Mouse (Mus musculus) embryonic fibroblast, embryonic 13.5 days (primary cell): Measurements from ENCODE around the gene Prkci.

Experiments used
- CTCF ChIP-seq: IDR thresholded peaks from 2 replicates; pipeline ENCODE4 v1.5.1; 2011; ENCODE audit warnings: mild to moderate bottlenecking, control low read depth, low read length, moderate library complexity, borderline replicate concordance; ENCODE audit not compliant: insufficient read depth
- POLR2A ChIP-seq: IDR thresholded peaks from 2 replicates; pipeline ENCODE4 v1.6.1; 2011; ENCODE audit warnings: low read depth, mild to moderate bottlenecking, control low read depth, low read length, moderate library complexity

GRCm38 (mm10) chr3:31031621-31032020, 36.1 kb downstream of the Prkci start:
- TF ChIP-seq POLR2A, result no peak
- no peak for TF ChIP-seq CTCF
